Mouse (Mus musculus) kidney, embryonic 15.5 days (tissue): ENCODE measurements at regions not wholly inside any gene's neighbourhood (a gene's known extent, or its start where the extent isn't known, plus 50 kb on each side); places are given as distances from the start of the nearest gene placed in this dataset.

Experiments used
- ATAC-seq: fragments of 200-750 bp; cut with Nextera tagmentation; replicated peaks from 2 replicates; pipeline ENCODE4 v1.8.0; 2017; ENCODE audit warnings: moderate TSS enrichment; ENCODE audit not compliant: low FRiP score
- H3K27ac ChIP-seq: fragments of 300-500 bp; sonication (generic); 2 replicates; pipeline ENCODE4 v1.5.1; 2015; ENCODE audit warnings: mild to moderate bottlenecking, inconsistent platforms
- H3K27me3 ChIP-seq: fragments of 300-500 bp; sonication (generic); 2 replicates; pipeline ENCODE4 v1.6.1; 2015; ENCODE audit warnings: inconsistent platforms
- H3K36me3 ChIP-seq: fragments of 300-500 bp; sonication (generic); 2 replicates; pipeline ENCODE4 v1.6.1; 2015; ENCODE audit warnings: inconsistent platforms
- H3K4me1 ChIP-seq: fragments of 300-500 bp; sonication (generic); 2 replicates; pipeline ENCODE4 v1.6.1; 2015; ENCODE audit warnings: inconsistent platforms
- H3K4me2 ChIP-seq: fragments of 300-500 bp; sonication (generic); 2 replicates; pipeline ENCODE4 v1.6.1; 2015; ENCODE audit warnings: moderate library complexity, mild to moderate bottlenecking, inconsistent platforms
- H3K4me3 ChIP-seq: fragments of 300-500 bp; sonication (generic); replicated peaks from 2 replicates; pipeline ENCODE4 v1.5.1; 2015; ENCODE audit warnings: mild to moderate bottlenecking, inconsistent platforms
- H3K9ac ChIP-seq: fragments of 300-500 bp; sonication (generic); 2 replicates; pipeline ENCODE4 v1.6.1; 2015; ENCODE audit warnings: mild to moderate bottlenecking, inconsistent platforms
- H3K9me3 ChIP-seq: fragments of 300-500 bp; sonication (generic); replicated peaks from 2 replicates; pipeline ENCODE4 v1.6.1; 2016; ENCODE audit warnings: inconsistent platforms
- WGBS: fragments of 180-500 bp; shearing (Covaris S2); methylation state at CpG from one replicate; pipeline ENCODE4 v1.1.7; 2015; ENCODE audit warnings: mixed read lengths; 5-methylcytosine and 5-hydroxymethylcytosine counted together

DNA sequence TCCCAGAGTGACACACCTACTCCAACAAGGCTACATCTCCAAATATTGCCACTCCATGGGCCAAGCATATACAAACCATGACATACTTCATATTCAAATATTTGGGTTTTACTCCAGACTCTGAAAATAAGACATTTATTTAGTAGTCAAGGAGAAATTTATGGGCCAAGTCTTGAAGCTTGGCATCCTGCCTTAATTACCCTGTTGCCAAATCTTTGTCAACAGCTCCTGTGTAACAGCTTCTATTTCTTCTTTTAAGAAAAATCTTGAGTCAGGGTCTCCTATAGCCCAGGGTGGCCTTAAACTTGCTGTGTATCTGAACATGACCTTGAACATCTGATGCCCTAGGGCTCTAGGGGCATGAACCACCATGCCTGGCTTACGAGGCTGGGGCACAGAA, 138.5 kb upstream of the Psmd7 start:
- WGBS, result 95% methylated on average over 1 of the region's 1 CpGs
- Histone ChIP-seq H3K36me3 (no peaks in the 10 kb centered on the region), H3K9me3 (no peaks in the 10 kb centered on the region), H3K9ac (no peak overlapping the region), H3K27ac (no peak overlapping the region), H3K4me2 (no peak overlapping the region), H3K4me1 (0 out of 2 replicates have a peak, but pooled peaks cover 2% of the 10 kb centered on the region), H3K4me3 (no peak overlapping the region), H3K27me3 (no peaks in the 10 kb centered on the region)
- ATAC-seq, result no peak

- ATAC-seq, result no peak
- 94% methylated on average over 6 of the region's 6 CpGs for WGBS
- 0 out of 2 replicates have a peak, but pooled peaks cover 2% of the 10 kb centered on the region for H3K4me1 ChIP-seq
- no peak overlapping the region for H3K27ac ChIP-seq
- no peaks in the 10 kb centered on the region for H3K9me3 ChIP-seq
- H3K9ac ChIP-seq, result no peak overlapping the region
- H3K4me3 ChIP-seq, result no peak overlapping the region
- no peak overlapping the region for H3K4me2 ChIP-seq
- H3K36me3 ChIP-seq, result no peaks in the 10 kb centered on the region
- no peaks in the 10 kb centered on the region for H3K27me3 ChIP-seq
Measured at GRCm38 (mm10) chr8:107727276-107727675, 139.0 kb upstream of the Psmd7 start.

DNA sequence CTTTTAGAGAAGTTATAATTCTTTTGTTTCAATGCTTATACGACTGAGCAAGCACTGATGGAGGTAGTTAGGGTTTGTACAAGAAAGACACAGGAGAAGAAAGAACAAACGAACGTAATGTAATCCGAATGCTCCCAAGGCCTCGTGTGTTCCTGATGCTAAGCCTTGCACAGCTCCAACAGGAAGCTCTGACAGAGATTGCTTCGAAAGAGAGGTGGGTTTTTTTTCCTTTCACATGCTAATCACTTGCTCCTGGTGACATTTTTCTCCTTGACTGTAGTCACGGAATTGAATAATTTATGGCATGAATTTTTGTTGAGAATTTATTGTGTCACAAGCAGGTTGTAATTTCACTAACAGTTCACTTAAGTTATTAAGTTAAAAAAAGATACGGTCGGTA, 150.8 kb upstream of the Psmd7 start:
- Histone ChIP-seq H3K9me3 (peaks cover 2% of the 10 kb centered on the region), H3K36me3 (no peaks in the 10 kb centered on the region), H3K9ac (no peak overlapping the region), H3K4me3 (no peak overlapping the region), H3K27me3 (no peaks in the 10 kb centered on the region), H3K4me1 (no peaks in the 10 kb centered on the region), H3K4me2 (no peak overlapping the region), H3K27ac (no peak overlapping the region)
- 58% methylated on average over 9 of the region's 9 CpGs for WGBS
- no peak for ATAC-seq

DNA sequence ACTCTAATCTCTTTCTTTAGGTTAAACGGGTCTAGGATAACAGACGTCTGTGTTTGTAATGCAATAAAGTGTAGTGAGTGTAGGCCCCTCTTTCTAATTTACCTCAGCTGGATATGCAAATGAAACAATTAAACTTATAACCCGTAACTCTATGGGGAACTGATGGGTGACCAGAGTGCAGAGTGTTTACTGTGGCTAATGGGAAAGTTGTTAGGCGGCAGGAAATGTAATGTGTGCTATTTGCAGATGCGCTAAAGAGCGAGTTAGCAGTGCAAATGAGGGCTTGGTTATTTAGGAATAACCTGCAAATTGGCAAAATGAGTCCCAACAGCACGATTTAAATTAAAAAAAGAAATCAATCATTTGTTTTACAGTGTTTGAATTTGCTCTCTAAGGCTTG, 168.8 kb upstream of the Psmd7 start:
- Histone ChIP-seq H3K27me3 (no peaks in the 10 kb centered on the region), H3K36me3 (no peaks in the 10 kb centered on the region), H3K4me1 (no peaks in the 10 kb centered on the region), H3K4me3 (no peak overlapping the region), H3K9me3 (no peaks in the 10 kb centered on the region), H3K9ac (no peak overlapping the region), H3K27ac (no peak overlapping the region), H3K4me2 (no peak overlapping the region)
- 50% methylated on average over 7 of the region's 7 CpGs for WGBS
- ATAC-seq, result 0 out of 2 replicates have a peak, but pooled peaks have one; percentile 33

GRCm38 (mm10) chr8:107758637-107759036, 170.4 kb upstream of the Psmd7 start:
- no peak for ATAC-seq
- Histone ChIP-seq H3K9ac (no peak overlapping the region), H3K27me3 (no peaks in the 10 kb centered on the region), H3K9me3 (0 out of 2 replicates have a peak, but pooled peaks cover 6% of the 10 kb centered on the region), H3K4me2 (no peak overlapping the region), H3K27ac (no peak overlapping the region), H3K36me3 (no peaks in the 10 kb centered on the region), H3K4me3 (no peak overlapping the region), H3K4me1 (no peaks in the 10 kb centered on the region)
- 73% methylated on average over 1 of the region's 1 CpGs for WGBS

DNA sequence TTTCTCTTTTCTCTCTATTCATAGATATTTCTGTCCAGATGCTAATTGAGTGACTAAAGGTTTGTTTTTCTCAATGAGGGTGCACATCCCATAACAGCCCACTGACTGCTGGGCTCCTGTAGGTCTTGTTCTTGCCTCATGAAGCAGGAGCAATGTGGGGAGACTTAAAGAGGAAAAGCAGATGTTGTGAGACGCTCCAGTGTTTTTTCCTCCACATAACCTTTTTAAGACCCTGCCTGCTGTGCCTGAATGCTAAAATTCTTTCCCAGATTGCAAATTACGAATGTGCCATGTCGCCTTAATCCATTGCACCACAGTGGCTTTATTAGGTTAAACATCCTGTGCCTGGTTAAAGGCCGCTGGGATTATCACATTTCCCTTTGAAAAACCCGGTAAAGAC, 165.5 kb upstream of the Zfhx3 start:
- H3K4me2 ChIP-seq, result peak overlapping the region; percentile 23; the same call in 1 of the 2 replicates
- H3K9me3 ChIP-seq, result no peaks in the 10 kb centered on the region
- no peak overlapping the region for H3K27ac ChIP-seq
- WGBS, result 10% methylated on average over 5 of the region's 5 CpGs
- H3K27me3 ChIP-seq, result no peaks in the 10 kb centered on the region
- H3K9ac ChIP-seq, result no peak overlapping the region
- no peaks in the 10 kb centered on the region for H3K36me3 ChIP-seq
- H3K4me3 ChIP-seq, result no peak overlapping the region
- no peak for ATAC-seq
- peaks cover 4% of the 10 kb centered on the region; the same call in 1 of the 2 replicates for H3K4me1 ChIP-seq

GRCm38 (mm10) chr8:107785771-107786170, 156.7 kb upstream of the Zfhx3 start:
- no peaks in the 10 kb centered on the region for H3K9me3 ChIP-seq
- no peak for ATAC-seq
- H3K9ac ChIP-seq, result no peak overlapping the region
- H3K36me3 ChIP-seq, result no peaks in the 10 kb centered on the region
- H3K4me3 ChIP-seq, result no peak overlapping the region
- WGBS, result 56% methylated on average over 5 of the region's 5 CpGs
- no peaks in the 10 kb centered on the region for H3K4me1 ChIP-seq
- no peaks in the 10 kb centered on the region for H3K27me3 ChIP-seq
- no peak overlapping the region for H3K4me2 ChIP-seq
- no peak overlapping the region for H3K27ac ChIP-seq

DNA sequence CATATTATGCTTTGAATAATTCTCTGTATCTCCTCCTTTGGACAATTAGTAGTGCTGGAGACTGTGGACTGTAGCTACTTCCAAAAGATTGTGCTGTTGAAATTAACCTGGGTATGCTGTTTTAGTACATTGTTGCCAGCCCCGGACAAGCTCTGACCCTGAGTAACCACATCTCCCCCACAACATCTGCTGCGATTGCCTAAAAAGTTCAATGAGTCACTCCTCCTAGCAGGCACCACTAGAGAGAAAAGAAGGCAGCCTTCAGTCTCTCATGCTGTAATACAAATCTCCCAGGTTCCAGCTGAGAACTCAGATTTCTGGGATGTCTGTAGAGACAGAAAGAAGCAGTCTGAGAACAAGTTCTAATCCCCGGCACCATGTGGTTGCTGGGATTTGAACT, 150.2 kb upstream of the Zfhx3 start:
- Histone ChIP-seq H3K4me2 (no peak overlapping the region), H3K9me3 (no peaks in the 10 kb centered on the region), H3K36me3 (no peaks in the 10 kb centered on the region), H3K4me1 (no peaks in the 10 kb centered on the region), H3K27ac (no peak overlapping the region), H3K27me3 (no peaks in the 10 kb centered on the region), H3K4me3 (no peak overlapping the region), H3K9ac (no peak overlapping the region)
- WGBS, result 63% methylated on average over 3 of the region's 3 CpGs
- no peak for ATAC-seq

DNA sequence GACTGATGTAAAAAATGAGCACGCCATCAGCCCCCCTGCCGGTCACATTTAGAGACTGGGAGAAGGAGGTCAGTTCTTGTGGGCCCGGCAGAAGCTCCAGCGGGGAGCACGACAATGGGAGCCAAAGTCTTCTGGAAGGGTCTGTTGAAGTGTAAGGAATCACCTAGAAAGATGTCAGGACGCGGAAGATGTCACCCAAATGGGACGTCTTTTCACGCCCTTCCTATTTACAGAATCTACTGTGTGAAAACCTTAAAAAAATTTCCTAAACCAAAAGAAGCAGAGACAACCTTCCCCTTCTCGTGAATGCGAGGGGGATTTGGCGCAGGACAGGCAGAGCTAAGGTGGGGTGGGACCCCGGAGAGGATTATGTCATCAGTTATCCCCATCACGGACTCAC, 127.5 kb upstream of the Zfhx3 start:
- Histone ChIP-seq H3K36me3 (no peaks in the 10 kb centered on the region), H3K27ac (no peak overlapping the region), H3K9me3 (no peaks in the 10 kb centered on the region), H3K4me2 (no peak overlapping the region), H3K4me1 (peaks cover 5% of the 10 kb centered on the region), H3K27me3 (peaks cover 7% of the 10 kb centered on the region; the same call in 1 of the 2 replicates), H3K9ac (no peak overlapping the region), H3K4me3 (no peak overlapping the region)
- no peak for ATAC-seq
- 83% methylated on average over 14 of the region's 14 CpGs for WGBS

GRCm38 (mm10) chr8:107815775-107816174, 126.7 kb upstream of the Zfhx3 start:
- Histone ChIP-seq H3K36me3 (no peaks in the 10 kb centered on the region), H3K27ac (no peak overlapping the region), H3K4me2 (no peak overlapping the region), H3K9me3 (no peaks in the 10 kb centered on the region), H3K4me1 (peaks cover 11% of the 10 kb centered on the region), H3K27me3 (peaks cover 7% of the 10 kb centered on the region; the same call in 1 of the 2 replicates), H3K4me3 (no peak overlapping the region), H3K9ac (no peak overlapping the region)
- 35% methylated on average over 3 of the region's 3 CpGs for WGBS
- ATAC-seq, result no peak

GRCm38 (mm10) chr8:107817796-107818195, 124.6 kb upstream of the Zfhx3 start:
- no peaks in the 10 kb centered on the region for H3K9me3 ChIP-seq
- no peak overlapping the region for H3K9ac ChIP-seq
- 78% methylated on average over 9 of the region's 9 CpGs for WGBS
- H3K4me3 ChIP-seq, result no peak overlapping the region
- peaks cover 7% of the 10 kb centered on the region; the same call in 1 of the 2 replicates for H3K27me3 ChIP-seq
- no peaks in the 10 kb centered on the region for H3K36me3 ChIP-seq
- no peak overlapping the region for H3K4me2 ChIP-seq
- no peak overlapping the region for H3K27ac ChIP-seq
- H3K4me1 ChIP-seq, result peaks cover 13% of the 10 kb centered on the region
- ATAC-seq, result no peak

DNA sequence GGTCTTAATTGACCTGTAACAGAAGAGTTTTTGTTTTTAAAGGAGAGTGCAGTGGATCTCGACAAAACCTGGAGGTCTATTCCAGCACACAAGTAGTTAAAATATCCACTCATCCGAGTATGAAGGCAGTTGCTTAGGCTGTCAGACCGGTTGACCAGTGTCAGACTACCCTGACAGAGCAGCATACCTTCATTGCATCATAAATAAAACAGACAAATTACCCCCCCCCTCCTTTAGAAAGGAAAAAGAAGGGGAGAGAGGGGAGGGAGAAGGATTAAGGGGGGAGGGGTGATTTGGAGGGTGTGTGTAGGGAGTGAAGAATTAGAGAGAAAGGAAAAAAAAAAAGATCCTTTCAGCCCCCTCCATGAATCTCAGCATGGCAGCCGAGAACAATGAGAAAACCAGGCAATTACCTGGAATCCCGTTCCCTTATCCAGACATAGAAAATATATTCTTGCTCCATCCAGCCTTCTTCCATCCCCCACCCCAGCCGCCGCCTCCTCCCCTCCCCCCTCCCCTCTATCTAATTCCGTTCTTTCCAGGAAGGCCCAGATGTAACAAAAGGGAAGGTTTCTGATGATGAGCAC, 122.2 kb upstream of the Zfhx3 start:
- peak overlapping the region; percentile 16; the same call in 1 of the 2 replicates for H3K4me2 ChIP-seq
- WGBS, result 5% methylated on average over 8 of the region's 8 CpGs
- H3K36me3 ChIP-seq, result no peaks in the 10 kb centered on the region
- H3K9me3 ChIP-seq, result no peaks in the 10 kb centered on the region
- H3K4me3 ChIP-seq, result no peak overlapping the region
- no peak overlapping the region for H3K9ac ChIP-seq
- peaks cover 11% of the 10 kb centered on the region for H3K27me3 ChIP-seq
- ATAC-seq, result no peak
- H3K27ac ChIP-seq, result no peak overlapping the region
- peaks cover 23% of the 10 kb centered on the region for H3K4me1 ChIP-seq

DNA sequence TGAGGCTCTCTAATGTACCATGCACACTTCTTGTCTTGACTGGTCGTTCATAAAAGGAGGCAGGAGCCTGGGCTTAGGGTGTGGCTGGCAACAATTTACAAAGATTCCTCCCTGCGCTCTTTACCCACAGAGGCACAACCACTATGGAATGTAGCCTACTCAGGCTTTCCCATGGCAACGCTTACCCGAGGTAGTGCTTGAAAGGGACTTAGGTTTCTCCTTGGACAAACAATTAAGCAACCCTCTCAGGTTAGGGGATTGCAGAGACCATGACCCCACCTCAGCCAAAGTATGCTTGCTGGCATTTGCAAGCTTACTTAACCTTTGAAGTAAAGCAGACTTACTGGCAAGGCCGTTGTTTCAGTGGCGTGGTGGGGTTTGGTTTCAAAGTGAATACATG, 120.9 kb upstream of the Zfhx3 start:
- ATAC-seq, result no peak
- WGBS, result 34% methylated on average over 6 of the region's 6 CpGs

More for the DNA sequence above, 120.9 kb upstream of the Zfhx3 start:
- peaks cover 7% of the 10 kb centered on the region for H3K27me3 ChIP-seq
- no peaks in the 10 kb centered on the region for H3K9me3 ChIP-seq
- H3K36me3 ChIP-seq, result no peaks in the 10 kb centered on the region
- no peak overlapping the region for H3K4me3 ChIP-seq
- H3K9ac ChIP-seq, result no peak overlapping the region
- no peak overlapping the region for H3K4me2 ChIP-seq
- no peak overlapping the region for H3K27ac ChIP-seq
- H3K4me1 ChIP-seq, result peaks cover 23% of the 10 kb centered on the region
